Mouse (Mus musculus) kidney, postnatal 14 days (tissue): ENCODE data around the gene Igfl3.
A peak's percentile ranks its signal among the peaks of the same experiment; 100 is the strongest.

Source experiments
- DNase-seq: peaks from one replicate; pipeline ENCODE4 v3.0.0; 2022; ENCODE audit warnings: mixed read lengths

Gene Igfl3

GRCm38 (mm10) chr7:18176194-18176593 is at the start of gene Igfl3:
Gene Igfl3 (plus strand): TSS chr7:18176494.
- DNase-seq, result no peak

GRCm38 (mm10) chr7:18210938-18211337 is 34.6 kb downstream of the Igfl3 start:
- DNase-seq, result peak; percentile 6

GRCm38 (mm10) chr7:18214699-18215098 is 38.4 kb downstream of the Igfl3 start:
- DNase-seq, result no peak
